Mouse (Mus musculus) 3T3-L1 (cell line): ENCODE results near the gene Xpnpep1.
A peak's percentile ranks its signal among the peaks of the same experiment; 100 is the strongest.

Source experiments
- DNase-seq: peaks from one replicate; pipeline ENCODE4 v3.0.0-alpha.2; 2015; ENCODE audit warnings: low read depth, low spot score

Xpnpep1 gene

DNA sequence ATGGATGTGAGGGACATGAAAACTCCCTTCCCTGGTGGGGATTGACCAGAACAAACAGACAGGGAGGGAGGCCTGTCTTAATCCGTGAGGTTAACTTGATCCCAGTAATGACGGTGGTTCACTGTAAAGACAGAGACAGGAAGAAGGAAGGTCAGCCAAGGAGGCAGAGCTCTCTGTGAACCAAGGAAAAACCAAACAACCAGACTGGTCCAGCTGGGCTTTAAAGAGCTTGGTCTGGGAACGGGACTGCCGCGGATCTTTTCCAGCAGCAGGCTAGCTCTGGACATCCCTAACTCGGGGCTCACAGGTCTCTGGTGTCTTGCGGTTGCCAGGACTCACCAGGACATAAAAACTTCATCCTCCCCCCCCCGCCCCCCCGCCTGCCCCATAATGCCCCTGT is 26.5 kb upstream of the Xpnpep1 start:
- no peak for DNase-seq

DNA sequence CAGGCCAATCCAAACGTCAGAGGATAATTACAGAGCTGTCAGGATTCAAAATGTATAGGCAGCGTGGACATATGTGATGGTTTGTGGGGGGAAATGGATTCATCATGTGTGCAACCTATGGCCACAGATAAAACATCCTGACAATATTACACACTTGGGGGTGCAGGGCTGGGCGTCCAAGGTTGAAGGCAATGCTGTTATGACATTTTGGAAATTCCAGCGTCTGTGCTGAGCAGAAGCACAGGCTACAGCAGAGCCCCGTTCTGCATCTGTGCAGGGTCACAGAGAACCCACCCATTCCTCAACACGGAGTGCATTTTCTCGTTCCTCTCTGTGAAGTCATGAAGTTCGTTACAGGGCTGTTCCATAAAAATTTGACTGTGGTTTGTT is 25.0 kb upstream of the Xpnpep1 start:
- no peak for DNase-seq

DNA sequence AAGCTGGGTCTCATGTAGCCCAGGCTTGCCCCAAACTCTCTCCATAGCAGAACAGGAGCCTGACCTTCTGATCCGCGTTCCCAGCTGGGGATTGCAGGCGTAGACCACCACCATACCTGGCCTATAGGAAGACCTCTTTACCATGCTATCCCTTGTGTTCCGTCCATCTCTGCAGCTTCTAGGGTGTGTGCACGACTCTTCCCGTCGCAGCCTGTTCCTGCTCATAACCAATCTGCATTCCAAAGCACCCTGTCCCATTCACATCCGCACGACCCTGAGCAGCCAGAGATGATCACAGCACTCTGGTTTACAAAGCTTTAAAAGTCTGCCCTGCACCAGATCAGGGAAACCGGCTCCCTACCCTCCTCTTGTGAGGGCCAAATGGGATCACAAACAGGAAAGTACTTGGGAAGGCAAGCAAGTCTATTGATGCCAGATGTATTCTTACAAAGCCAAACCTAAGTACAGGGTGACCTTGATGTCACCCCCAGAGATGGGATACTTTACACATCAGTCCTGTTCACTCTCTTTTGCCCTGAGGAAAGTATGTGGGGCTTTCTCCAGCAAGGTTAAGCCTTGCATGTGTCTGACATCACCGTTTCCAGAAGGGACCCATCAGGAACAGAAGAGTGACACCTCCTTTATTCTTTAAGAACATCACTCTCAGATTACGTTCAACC is 24.4 kb upstream of the Xpnpep1 start:
- peak; percentile 37 for DNase-seq

DNA sequence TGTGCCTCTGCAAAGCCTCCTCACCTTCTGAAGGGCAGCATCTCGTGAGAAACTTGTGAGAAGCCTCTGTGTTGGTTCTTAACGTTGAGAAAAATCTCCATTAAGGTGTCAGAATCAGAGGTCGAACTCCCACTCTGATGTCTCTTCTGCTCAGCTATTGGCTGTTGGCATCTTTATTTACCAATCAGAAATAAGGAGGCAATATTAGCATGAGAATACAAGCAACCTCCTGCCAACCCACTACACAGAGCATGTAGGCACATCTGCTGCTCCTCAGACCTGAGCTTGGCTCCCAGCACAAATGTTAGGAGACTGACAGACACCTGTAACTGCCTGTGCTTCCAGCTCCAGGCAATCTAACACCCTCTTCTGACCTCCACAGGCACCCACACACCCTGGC is 22.0 kb upstream of the Xpnpep1 start:
- DNase-seq = no peak

DNA sequence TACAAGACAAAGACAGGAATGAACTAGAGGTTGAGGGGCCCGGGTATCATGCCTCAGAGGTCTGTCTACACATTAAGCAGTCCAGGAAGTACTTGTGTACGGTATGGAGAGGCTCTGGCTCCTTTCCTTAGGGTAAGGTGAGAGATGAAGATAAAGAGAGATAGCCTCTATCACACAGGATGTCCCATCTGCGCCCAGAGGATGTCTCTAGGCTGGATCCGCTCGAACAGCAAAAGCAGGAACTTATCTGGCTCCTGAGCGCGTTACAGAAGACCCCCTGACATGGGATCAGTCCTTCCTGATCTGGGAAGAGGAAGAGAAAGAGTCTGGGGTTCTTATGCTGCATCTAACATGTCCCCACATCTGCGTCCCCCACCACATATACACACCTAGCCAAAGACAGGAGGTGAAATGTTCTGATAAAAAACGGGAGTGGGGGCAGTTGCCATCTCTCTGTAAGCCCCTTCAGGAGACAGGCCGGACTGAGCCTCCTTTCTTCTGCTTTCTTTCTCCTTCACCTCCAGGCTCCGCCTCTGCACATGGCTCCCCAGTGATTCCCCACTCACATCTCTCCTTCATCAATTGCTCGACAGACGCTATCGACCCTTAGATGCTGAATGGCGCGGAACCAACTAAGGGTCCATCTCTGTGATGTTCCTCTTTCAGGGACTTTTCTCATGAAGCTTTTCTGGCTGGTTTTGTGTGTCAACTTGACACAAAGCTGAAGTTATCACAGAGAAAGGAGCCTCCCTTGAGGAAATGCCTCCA is 19.5 kb upstream of the Xpnpep1 start:
- DNase-seq = no peak

DNA sequence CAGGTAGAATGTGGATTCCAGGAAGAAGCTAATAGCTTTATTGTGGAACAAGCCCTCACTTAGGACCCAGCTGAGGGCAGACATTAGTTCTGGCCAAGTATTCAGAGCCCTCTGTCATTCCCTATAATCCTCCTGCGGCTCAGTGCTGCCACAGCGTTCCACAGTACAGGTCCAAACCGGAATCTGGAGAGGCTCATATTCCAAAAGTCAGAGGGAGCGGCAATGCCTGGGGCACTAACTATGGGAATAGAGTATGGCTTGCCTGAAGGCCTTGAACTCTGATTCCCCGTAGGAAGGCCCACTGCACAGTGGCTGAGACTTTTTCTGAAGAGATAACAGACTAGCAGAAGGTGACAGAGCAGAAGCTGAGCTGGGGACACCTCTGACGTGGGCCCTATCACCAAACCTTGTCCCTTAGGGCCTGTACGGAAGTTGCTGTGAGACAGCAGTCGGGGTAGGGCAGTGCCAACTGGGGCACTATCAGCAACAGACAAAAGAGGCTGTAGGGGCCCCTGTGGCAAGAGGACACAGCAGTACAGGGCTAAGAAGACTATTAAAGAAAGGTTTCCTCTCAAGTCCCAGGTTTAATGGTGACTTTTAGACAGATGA is 18.8 kb upstream of the Xpnpep1 start:
- DNase-seq = no peak

DNA sequence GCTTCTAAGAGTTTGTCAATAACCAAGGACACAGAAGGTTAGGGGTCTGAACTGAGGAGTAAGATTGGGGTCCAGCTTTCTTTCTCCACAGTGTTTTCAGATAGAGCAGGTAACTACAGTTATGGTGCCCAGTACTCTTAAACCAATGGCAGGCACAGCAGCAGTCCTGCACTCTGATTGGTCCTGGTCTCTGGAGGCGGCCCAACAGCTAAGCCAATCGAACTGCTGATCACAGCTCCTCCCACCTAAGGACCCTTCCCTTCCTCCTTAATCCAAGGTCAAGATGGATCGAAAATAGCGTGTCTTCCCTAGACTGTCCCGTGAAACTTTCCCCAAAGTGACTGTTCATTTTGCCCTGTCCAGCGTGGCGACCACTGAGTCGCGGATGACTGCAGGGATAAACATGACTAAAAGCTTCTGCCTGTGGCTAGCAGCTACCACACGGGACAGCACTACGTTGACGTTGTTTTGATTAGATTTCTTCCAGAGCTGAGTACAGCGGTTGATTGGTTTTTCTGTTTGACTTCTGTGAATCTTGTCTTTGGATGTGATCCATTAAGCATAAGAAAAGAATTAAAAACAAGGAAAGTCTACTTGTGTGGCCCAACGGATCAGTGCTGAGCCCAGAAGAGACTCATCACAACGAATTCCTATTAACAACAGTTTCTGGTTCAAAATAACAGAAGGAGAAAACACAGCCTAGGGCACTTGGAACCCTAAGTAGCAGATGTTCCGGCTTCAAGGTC is 18.1 kb upstream of the Xpnpep1 start:
- DNase-seq = no peak

GRCm38 (mm10) chr19:53053355-53053754 is 13.3 kb upstream of the Xpnpep1 start:
- no peak for DNase-seq

DNA sequence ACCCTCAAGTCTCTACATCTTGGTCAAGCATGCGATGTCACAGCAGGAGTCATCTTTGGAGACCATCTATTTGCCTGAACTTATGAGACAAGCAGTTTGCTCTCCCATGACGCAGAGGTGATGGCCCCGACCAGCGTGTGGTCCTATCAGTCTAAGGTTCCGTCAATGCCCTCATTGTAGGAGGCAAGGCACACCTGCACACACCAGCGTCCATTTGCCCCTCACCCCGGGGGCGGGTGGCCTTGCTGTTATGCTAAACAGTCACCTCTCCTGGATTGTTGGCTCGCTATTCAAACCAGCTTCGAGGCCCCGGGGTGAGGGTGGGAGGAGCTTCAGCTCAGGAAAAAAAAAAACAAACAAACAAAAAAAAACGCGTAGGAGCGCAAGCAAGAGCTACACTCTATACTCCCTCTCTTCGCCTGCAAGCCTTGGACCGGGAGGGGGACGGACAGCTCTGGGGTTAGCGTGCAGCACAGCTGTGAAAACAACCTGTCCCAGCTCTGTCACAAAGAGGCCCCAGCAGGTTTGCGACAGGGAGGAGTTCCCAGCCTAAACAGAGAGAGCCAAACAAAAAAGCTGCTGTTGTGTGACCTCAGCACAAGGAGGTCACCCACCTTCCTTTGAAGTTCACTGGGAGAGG is 12.1 kb upstream of the Xpnpep1 start:
- DNase-seq = no peak

GRCm38 (mm10) chr19:53051288-53051985 is 11.4 kb upstream of the Xpnpep1 start:
- no peak for DNase-seq

- DNase-seq = peak; percentile 48
Observed at GRCm38 (mm10) chr19:53050100-53050499, 10.1 kb upstream of the Xpnpep1 start.

DNA sequence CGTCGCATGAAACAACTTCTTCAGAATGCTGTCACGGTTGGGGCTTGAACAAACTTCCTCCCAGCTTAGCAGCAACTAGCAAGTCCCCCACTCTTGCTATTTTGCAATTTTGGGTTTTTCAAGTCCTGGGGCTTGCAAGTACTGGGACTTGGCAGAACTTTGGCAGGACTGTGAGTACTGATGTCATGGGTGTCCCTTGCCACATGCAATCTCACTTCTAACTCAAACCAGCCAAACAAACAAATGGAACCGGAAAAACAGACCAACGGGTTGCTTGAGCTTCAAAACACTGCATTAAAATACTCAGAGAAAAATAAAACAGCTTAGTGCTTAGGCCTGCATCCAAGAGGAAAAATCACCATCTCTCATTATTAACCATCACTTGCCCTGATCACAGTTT is 7.2 kb upstream of the Xpnpep1 start:
- no peak for DNase-seq

DNA sequence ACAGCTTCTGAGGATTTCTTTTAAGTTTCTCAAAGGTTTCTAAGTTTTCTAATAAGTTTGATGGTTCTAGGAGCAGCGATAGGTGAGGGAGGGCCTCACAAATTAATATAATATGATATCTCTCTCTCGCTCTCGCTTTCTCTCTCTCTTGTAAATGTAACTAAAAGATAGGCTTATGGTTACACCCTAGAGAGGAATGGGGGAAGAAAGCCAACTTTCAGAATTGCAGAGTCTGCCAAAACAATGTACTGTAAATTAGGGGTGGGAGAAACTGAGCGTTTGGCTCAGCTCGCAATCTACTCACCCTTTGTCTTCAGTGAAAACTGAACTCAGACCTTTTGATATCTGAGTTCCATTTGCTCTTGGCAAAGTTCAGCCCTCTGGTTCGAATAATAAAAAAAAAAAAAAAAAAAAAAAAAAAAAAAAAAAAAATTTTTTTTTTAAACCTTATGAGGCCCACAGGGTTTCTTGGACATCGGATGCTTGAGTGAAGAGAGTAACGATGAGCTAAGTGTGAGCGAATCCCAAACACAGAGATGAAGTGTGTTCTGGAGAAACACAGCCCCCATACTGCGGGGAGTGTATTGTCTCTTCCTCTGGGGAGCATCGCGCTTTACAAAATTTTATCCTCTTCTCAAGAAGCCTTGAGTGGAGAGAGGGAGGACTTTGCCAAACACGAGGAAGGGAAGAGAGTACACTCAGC is 3.6 kb upstream of the Xpnpep1 start:
- peak; percentile 56 for DNase-seq

DNA sequence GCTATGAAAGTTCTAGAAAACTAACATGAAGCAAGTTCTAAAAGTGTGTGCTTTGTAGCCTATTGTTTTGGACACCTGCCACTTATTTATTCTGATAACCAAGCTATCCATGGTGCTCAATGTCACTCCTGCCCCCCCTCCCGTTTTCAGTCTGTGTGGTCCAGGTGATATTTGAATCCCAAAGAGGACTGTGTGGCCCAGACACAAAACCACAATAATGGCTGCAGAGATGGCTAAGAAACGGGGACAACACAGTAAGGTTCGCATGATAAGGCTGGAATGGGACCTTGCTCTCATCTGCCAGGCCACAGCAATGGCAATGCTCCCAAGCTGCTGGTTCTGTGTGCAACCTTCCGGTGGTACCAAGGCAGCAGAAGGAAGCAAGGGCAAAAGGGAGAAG is 1.6 kb upstream of the Xpnpep1 start:
- DNase-seq = no peak

GRCm38 (mm10) chr19:53041133-53041510 is 1.1 kb upstream of the Xpnpep1 start:
- DNase-seq = peak; percentile 60

GRCm38 (mm10) chr19:53039090-53039489 is 924 bp downstream of the Xpnpep1 start:
- DNase-seq = no peak

GRCm38 (mm10) chr19:53038435-53038938 is 1.5 kb downstream of the Xpnpep1 start:
- peak; percentile 97 for DNase-seq

GRCm38 (mm10) chr19:53037925-53038419 is 2.0 kb downstream of the Xpnpep1 start:
- peak; percentile 51 for DNase-seq

DNA sequence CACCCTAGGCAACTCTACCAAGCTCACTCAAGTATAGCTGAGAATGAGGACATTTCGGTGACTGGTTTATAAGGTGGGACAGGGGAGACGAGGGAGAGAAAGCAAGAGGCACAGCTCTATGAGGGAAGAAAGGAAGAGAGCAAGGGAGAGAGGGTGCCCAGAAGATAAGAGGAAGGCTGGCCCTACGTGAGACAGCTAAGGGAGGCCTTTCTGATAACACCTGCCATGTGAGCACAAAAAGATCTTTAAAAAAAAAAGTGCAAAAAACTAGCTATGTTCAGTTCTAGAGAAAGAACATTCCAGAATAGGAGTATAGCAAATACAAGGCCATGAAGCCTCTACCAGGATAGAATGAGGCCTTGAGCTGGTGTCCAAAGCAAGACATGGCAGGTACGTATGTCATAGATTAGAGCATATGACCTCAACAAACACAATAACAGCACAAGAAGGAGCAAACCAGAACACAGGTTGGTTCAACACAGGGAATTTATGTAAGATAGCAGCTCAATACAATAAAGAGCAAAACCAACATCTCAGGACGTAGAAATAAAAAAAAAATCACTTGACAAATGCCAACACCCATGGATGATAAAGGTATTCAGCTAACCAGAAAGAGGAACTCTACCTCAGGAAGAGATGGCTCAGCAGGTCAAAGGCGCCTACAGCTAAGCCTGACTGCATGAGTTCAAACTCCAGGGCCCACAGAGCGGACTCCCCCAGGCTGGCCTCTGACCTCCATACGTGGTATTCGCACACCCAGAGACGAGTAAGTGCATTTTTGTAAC is 6.7 kb downstream of the Xpnpep1 start:
- no peak for DNase-seq
